Mouse (Mus musculus) left cerebral cortex, adult 9 months (tissue): Measurements from ENCODE around the gene Vav3.
A peak's percentile ranks its signal among the peaks of the same experiment; 100 is the strongest.

Experiments used
- DNase-seq, 2 experiments: peaks; one replicate each; pipeline ENCODE4 v3.0.0; 2022; ENCODE audit warnings: low spot score in 2 of 2

Vav3 gene

DNA sequence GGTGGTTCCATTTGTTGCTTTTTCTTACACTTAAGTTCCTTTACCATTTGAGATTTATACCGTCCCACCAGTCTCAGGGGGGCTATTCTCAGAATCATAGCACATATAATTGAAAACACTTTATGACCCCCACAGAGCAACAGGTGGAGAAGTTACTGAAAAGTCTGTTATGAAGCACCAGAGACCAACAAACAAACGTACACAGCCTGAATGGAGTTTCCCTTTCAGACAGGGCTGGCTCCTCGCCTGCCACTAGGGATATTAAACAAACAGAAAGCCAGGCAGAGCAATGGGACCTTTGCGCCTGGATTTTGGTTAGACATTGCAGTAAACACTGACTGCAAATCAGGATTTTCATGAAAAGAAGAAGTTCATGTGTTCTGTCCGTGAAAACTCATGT, 341.4 kb downstream of the Vav3 start:
- DNase-seq, result no peak

- peak in 1 of 2 experiments; percentile 25 for DNase-seq
Measured at GRCm38 (mm10) chr3:109683608-109684295, 343.3 kb downstream of the Vav3 start.

DNA sequence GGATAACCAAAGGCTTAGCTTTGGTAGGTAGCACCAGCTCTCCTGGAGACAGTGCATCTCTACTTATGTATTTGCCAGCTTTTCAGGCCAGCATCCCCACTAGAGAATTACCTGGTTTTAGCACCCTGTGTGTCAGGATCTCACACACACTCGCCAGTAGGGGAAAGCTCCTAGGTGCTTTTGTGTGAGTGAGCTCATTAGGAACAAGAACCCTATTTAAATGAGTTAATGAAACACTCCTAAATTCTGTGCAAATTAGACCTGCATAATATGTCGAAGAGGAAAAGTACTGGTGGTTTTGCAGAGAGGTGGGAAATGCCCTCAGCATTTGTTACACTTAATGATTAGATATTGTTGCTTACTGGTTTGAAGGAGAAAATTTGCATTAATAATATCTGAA, 350.1 kb downstream of the Vav3 start:
- DNase-seq, result no peak

DNA sequence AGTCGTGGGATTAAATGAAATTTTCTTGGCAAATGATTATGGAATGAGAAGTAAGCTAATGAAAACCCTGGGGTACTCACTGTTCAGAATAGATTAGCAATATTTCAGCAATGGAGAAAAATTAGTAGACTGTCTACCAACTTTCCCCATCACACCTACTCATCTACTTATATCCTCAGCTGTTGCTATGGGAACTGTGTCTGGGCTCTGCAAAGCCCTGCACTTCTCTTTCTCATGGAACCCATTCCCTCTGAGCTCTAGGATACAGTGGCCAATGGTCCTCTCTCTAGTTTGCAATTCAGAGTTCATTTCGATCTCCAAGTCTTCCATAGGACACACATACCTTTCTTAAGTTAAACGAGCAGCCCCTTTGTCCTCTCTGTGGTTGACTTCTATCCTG, 352.2 kb downstream of the Vav3 start:
- no peak for DNase-seq

DNA sequence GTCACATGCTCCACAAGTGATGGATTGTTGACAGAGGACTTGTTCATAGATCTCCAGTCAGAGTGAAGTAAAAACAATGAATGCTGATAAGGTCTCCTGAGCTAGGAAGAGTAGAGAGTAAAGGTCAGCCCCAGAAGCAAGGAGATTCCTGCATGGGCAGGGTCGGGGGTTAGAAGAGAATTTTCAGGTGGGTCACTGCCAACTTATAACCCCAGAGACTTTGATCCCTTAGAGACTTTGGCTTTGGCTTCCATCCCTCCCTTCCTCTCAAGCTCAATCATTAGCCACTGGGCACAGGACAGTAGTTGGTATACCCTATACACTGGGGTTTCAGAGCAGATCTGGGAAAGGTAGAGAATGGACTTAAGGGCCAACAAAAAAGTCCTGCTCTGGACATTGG, 360.8 kb downstream of the Vav3 start:
- no peak for DNase-seq

- DNase-seq, result peak in 1 of 2 experiments; percentile 27
Measured at GRCm38 (mm10) chr3:109707786-109708460, 367.5 kb downstream of the Vav3 start.

GRCm38 (mm10) chr3:109711751-109712150, 371.3 kb downstream of the Vav3 start:
- DNase-seq, result no peak

DNA sequence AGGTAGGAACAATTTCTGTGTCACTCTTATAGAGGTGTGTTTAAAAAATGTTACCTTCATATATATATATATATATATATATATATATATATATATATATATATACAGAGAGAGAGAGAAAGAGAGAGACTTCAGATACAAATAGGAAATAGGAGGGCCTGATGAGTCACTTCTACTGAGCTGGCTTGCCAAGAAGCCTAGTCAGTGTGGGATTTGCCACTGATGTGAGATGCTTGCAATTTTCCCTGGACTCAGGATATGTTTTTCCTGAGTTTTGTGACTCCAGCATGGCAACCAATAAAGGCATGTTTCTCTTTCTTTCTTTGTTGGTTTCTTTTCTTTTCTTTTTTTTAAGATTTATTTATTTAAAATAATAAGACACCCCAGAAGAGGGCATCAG, 374.0 kb downstream of the Vav3 start:
- DNase-seq, result no peak

GRCm38 (mm10) chr3:109721753-109722152, 381.3 kb downstream of the Vav3 start:
- no peak for DNase-seq

- no peak for DNase-seq
Measured at GRCm38 (mm10) chr3:109726776-109727175, 386.3 kb downstream of the Vav3 start.

DNA sequence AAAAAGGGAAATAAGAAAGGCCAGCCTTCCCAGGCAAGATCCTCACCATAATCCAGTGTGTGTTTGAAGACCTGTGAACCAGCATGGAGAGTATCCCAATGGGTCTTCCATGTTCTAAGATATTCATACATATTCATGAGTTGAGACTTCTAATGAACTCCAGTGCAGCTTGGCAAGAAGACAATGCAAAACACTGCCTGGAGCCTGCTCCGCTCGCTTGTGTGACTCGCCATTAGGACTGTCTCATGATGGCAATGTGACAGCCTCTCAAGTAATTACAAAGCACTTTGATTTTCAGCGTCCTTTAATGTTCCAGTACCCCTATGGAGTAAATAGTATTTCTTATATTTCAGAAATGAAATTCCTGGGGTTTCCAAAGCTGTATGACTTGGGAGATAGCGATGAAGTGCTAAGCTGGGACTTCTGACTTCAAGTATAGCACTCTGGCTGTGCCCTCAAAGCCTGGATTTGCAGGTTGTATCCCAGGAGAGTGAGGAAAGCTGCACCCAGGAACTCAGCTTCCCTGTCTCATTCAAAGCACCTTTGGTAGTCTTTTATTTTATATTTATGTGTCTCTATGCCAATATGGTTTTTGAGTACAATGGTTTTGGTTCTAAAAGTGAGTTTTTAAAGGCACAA, 391.3 kb downstream of the Vav3 start:
- DNase-seq, result no peak

GRCm38 (mm10) chr3:109732327-109733182, 392.1 kb downstream of the Vav3 start:
- peak in 1 of 2 experiments; percentile 23 for DNase-seq
